Mouse (Mus musculus): ENCODE results near the gene Mtus2.

DNA sequence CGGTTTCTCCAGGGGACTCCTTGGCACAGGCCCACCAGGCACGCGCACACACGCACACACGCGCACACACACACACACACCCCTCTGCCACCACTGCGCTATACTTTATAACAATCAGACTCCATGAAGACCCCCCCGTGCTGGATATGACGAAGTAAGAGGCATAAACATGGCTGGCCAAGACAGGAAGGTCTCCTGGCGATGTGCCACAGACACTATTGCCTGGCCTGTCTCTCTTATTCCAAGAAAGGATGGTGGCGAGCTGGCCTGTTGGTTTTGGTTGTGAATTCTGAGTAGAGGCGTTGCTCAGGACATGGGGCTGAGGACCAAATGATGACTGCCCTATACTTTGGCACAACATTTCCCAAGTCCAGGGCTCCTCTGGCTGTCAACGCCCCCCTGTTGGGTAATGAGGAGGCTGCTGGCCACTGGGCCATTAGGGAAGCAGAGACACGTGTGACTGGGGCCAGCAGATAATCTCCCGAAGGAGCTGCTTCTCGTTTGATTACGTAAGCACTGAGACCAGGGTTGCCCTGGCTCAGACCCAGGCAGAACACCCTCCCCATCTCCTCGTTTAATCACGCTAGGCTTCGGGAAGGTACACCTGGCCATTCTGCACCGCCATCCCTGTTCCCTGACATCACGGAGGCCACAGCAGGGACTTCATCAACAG lies 406.5 kb downstream of the Mtus2 start:
- TF ChIP-seq CTCF (IDR thresholded peaks at IDR 0.05; ENCODE audit: control insufficient read depth, insufficient read depth, insufficient read length) (no peak), CEBPB (IDR thresholded peaks at IDR 0.05; ENCODE audit: low read depth) (no peak), MAX (IDR thresholded peaks at IDR 0.05) (no peak)

Data from C2C12 (cell line).